Mouse (Mus musculus): ENCODE results near the gene Malrd1. TPM values are rescaled to one million over a fixed set of nuclear protein-coding genes. Genes with fewer than 3 reads are reported as not detected.

Malrd1 gene
- total RNA-seq, 2 experiments from 2014 or later: not detected

- TF ChIP-seq CTCF (IDR thresholded peaks at IDR 0.05): no peak
- H3K4me3 ChIP-seq: no peak overlapping the region
- peak overlapping the region; percentile 64; the same call in 1 of the 2 replicates for H3K27ac ChIP-seq
- intact Hi-C loops (cut with DNase I): loop anchor here (1.0 kb wide), 2 partner anchors 65 to 128 kb away; partner anchors contain the start of gene Plxdc2
- no peak for DNase-seq (ENCODE audit: extremely low spot score in 1 of 2, low spot score in 2 of 2)
Observed at GRCm38 (mm10) chr2:16228187-16228832, 702.0 kb downstream of the Malrd1 start.

GRCm38 (mm10) chr2:16240861-16241260, 714.6 kb downstream of the Malrd1 start:
- TF ChIP-seq CTCF (IDR thresholded peaks at IDR 0.05): no peak
- no peak overlapping the region for H3K4me3 ChIP-seq
- intact Hi-C loops (cut with DNase I): no loop called here
- no peak overlapping the region for H3K27ac ChIP-seq
- no peak for DNase-seq (ENCODE audit: extremely low spot score in 1 of 2, low spot score in 2 of 2)

- Histone ChIP-seq H3K4me3 (no peak overlapping the region), H3K27ac (no peak overlapping the region)
- no peak for DNase-seq (ENCODE audit: extremely low spot score in 1 of 2, low spot score in 2 of 2)
- TF ChIP-seq CTCF (IDR thresholded peaks at IDR 0.05): no peak
- intact Hi-C loops (cut with DNase I): no loop called here
Observed at GRCm38 (mm10) chr2:16243097-16243496, 716.8 kb downstream of the Malrd1 start.

- DNase-seq (ENCODE audit: extremely low spot score in 1 of 2, low spot score in 2 of 2): no peak
- TF ChIP-seq CTCF (IDR thresholded peaks at IDR 0.05): no peak
- Histone ChIP-seq H3K4me3 (no peak overlapping the region), H3K27ac (no peak overlapping the region)
- intact Hi-C loops (cut with DNase I): no loop called here
Observed at GRCm38 (mm10) chr2:16248861-16249260, 722.6 kb downstream of the Malrd1 start.

- H3K4me3 ChIP-seq: no peak overlapping the region
- TF ChIP-seq CTCF (IDR thresholded peaks at IDR 0.05): no peak
- H3K27ac ChIP-seq: no peak overlapping the region
- DNase-seq (ENCODE audit: extremely low spot score in 1 of 2, low spot score in 2 of 2): no peak
- intact Hi-C loops (cut with DNase I): no loop called here
Observed at GRCm38 (mm10) chr2:16252274-16252673, 726.0 kb downstream of the Malrd1 start.

Data from left cerebral cortex, adult 2 months (tissue).